Mouse (Mus musculus) embryonic facial prominence, embryonic 10.5 days (tissue): ENCODE data around the gene Elf5. TPM values are rescaled to one million over a fixed set of nuclear protein-coding genes. Genes with fewer than 3 reads are reported as not detected.
A peak's percentile ranks its signal among the peaks of the same experiment; 100 is the strongest.

Experiments used
- DNase-seq: peaks from one replicate; pipeline ENCODE4 v3.0.0-alpha.2; 2017; ENCODE audit warnings: low spot score
- H3K27ac ChIP-seq: fragments of 300-500 bp; sonication (generic); replicated peaks from 2 replicates; pipeline ENCODE4 v1.5.1; 2016; ENCODE audit warnings: mild to moderate bottlenecking
- H3K27me3 ChIP-seq: fragments of 300-500 bp; sonication (generic); replicated peaks from 2 replicates; pipeline ENCODE4 v1.6.1; 2016; ENCODE audit warnings: low read depth, mild to moderate bottlenecking; ENCODE audit not compliant: poor library complexity, severe bottlenecking
- H3K36me3 ChIP-seq: fragments of 300-500 bp; sonication (generic); replicated peaks from 2 replicates; pipeline ENCODE4 v1.6.1; 2016; ENCODE audit warnings: mild to moderate bottlenecking, moderate library complexity
- H3K4me1 ChIP-seq: fragments of 300-500 bp; sonication (generic); 2 replicates; pipeline ENCODE4 v1.6.1; 2016
- H3K4me3 ChIP-seq: fragments of 300-500 bp; sonication (generic); 2 replicates; pipeline ENCODE4 v1.5.1; 2016; ENCODE audit warnings: mild to moderate bottlenecking, moderate library complexity
- H3K9me3 ChIP-seq: fragments of 300-500 bp; sonication (generic); 2 replicates; pipeline ENCODE4 v1.6.1; 2016; ENCODE audit warnings: mild to moderate bottlenecking
- WGBS: fragments of 180-500 bp; shearing (Covaris S2); methylation state at CpG from one replicate; pipeline ENCODE4 v1.1.7; 2016; 5-methylcytosine and 5-hydroxymethylcytosine counted together
- polyA plus RNA-seq: library from polyadenylated mRNA; unstranded; fragments of >200 nt; fragmentation: Nextera tagmentation; extraction: Ambion mirVana; gene quantifications from 2 replicates; pipeline ENCODE4 v1.2.1, GENCODE M21; 2016

Gene Elf5
- polyA plus RNA-seq, result 0.08 and 0.24 TPM in 2 replicates

- no peak within 1 kb of the TSS for H3K27ac ChIP-seq
- WGBS, result 80% methylated on average over 6 of the region's 6 CpGs
- peaks cover 21% of the 10 kb centered on the region for H3K4me1 ChIP-seq
- H3K9me3 ChIP-seq, result no peaks in the 10 kb centered on the region
- H3K36me3 ChIP-seq, result no peaks in the 10 kb centered on the region
- 0 out of 2 replicates have a peak, but pooled peaks cover 4% of the 10 kb centered on the region for H3K27me3 ChIP-seq
- no peak for DNase-seq
- no peak within 1 kb of the TSS for H3K4me3 ChIP-seq
These were observed at the start of gene Elf5 for GRCm38 (mm10) chr2:103411348-103411747. Gene Elf5, plus strand, starts transcription at chr2:103411688.

DNA sequence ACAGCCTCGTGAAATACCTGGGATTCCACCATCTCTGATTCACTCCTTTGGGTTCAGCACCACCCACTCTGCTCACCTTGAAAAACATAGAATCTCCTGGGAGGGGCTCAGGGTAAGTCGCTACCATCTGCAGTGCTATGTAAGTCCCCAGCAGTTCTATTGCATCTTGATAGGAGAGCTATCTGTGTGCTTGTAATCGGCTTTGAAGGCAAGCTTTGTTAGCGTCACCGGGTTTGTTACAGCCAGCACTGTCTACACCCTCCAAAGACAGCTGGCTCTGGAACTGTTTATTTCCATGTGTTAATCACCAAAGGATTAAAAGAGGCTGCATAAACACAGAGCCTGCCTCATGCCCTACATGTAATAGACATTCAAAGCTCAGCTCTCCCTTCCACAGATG is 38.9 kb upstream of the Elf5 start:
- WGBS, result 77% methylated on average over 5 of the region's 5 CpGs
- no peaks in the 10 kb centered on the region for H3K9me3 ChIP-seq
- H3K27ac ChIP-seq, result no peak overlapping the region
- H3K4me1 ChIP-seq, result no peaks in the 10 kb centered on the region; the same call in 1 of the 2 replicates
- H3K4me3 ChIP-seq, result no peak overlapping the region
- H3K36me3 ChIP-seq, result no peaks in the 10 kb centered on the region
- DNase-seq, result no peak
- H3K27me3 ChIP-seq, result no peaks in the 10 kb centered on the region

GRCm38 (mm10) chr2:103379502-103380160 is 31.9 kb upstream of the Elf5 start:
- Histone ChIP-seq H3K27ac (no peak overlapping the region), H3K36me3 (no peaks in the 10 kb centered on the region), H3K27me3 (no peaks in the 10 kb centered on the region), H3K9me3 (no peaks in the 10 kb centered on the region), H3K4me3 (no peak overlapping the region), H3K4me1 (no peaks in the 10 kb centered on the region)
- 90% methylated on average over 9 of the region's 9 CpGs for WGBS
- DNase-seq, result no peak

- H3K27me3 ChIP-seq, result no peaks in the 10 kb centered on the region
- DNase-seq, result no peak
- H3K4me1 ChIP-seq, result no peaks in the 10 kb centered on the region
- H3K36me3 ChIP-seq, result no peaks in the 10 kb centered on the region
- no peak overlapping the region for H3K4me3 ChIP-seq
- no peak overlapping the region for H3K27ac ChIP-seq
- H3K9me3 ChIP-seq, result no peaks in the 10 kb centered on the region
- WGBS, result 41% methylated on average over 2 of the region's 2 CpGs
These were observed 29.3 kb upstream of the Elf5 start for GRCm38 (mm10) chr2:103382174-103382573.

- H3K4me3 ChIP-seq, result no peak overlapping the region
- no peak for DNase-seq
- H3K27me3 ChIP-seq, result no peaks in the 10 kb centered on the region
- H3K4me1 ChIP-seq, result peaks cover 10% of the 10 kb centered on the region
- no peaks in the 10 kb centered on the region for H3K9me3 ChIP-seq
- H3K36me3 ChIP-seq, result no peaks in the 10 kb centered on the region
- no peak overlapping the region for H3K27ac ChIP-seq
- WGBS, result 81% methylated on average over 1 of the region's 1 CpGs
These were observed 23.6 kb upstream of the Elf5 start for GRCm38 (mm10) chr2:103387881-103388280.

DNA sequence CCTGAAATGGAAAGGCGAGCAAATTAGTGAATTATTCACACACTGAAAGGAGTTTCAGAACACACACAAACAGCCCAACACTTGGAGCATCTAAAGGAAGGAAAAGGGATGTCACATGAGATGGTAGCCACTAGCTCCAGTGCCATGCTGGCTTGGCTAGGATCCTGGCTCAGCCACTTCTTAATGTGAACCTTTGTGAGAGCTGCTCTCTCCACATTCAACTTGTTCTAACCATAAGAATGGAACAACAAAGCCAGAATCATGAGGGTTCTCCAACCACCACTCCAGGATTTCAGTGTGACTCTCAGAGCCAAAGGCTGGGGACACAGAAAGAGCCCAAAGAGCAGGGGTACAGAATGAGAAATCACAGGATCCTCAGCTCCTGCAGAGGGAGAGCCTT is 23.2 kb upstream of the Elf5 start:
- no peaks in the 10 kb centered on the region for H3K27me3 ChIP-seq
- no peaks in the 10 kb centered on the region for H3K9me3 ChIP-seq
- H3K4me3 ChIP-seq, result no peak overlapping the region
- H3K27ac ChIP-seq, result no peak overlapping the region
- DNase-seq, result no peak
- peaks cover 10% of the 10 kb centered on the region for H3K4me1 ChIP-seq
- WGBS, result 74% methylated on average over 1 of the region's 1 CpGs
- no peaks in the 10 kb centered on the region for H3K36me3 ChIP-seq

DNA sequence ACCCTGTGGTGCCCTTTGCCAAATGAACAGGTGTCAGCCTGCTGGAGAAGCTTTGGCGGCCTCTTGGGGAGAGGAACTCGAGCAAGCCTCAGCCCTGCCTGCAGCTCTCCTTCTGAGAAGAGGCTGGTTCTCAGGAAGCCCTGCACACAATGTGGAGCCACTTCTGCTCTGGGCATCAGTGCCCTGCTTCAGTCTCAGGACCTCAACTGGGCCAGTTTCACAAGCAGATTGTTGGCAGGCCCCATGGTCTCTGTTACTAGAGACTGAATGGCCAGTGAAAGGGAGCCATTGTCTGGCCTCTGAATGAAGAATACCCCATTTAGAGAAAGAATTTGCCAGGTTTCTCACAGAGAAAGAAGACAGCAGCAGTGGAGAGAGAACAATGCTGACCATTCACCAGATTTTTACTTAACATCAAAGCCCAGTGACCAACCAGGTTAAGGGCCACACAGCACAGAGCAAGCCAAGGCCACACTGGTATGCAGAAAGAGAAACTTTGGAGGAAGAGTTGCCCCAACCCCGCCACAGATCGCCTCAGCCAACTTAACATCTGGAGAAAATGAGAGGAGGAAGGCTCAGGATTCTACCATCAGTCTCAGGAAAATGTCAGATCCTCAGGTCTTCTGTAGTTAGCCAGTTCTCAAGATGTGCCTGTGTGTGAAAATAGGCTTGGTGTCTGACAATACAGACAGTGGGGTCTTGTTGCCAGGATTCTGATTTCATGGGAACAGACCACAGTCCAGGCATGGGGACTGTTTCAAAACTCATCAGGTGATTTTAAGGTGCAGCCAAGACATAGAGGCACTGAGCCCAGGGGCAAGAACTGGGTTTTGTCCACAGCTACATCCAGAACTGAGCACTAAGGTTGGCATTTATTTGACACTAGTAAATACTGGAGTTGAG is 21.2 kb upstream of the Elf5 start:
- H3K27ac ChIP-seq, result peak overlapping the region; percentile 3; the same call in 1 of the 2 replicates
- DNase-seq, result no peak

GRCm38 (mm10) chr2:103391626-103392025 is 19.9 kb upstream of the Elf5 start:
- Histone ChIP-seq H3K27ac (no peak overlapping the region), H3K4me3 (no peak overlapping the region), H3K4me1 (peaks cover 10% of the 10 kb centered on the region), H3K27me3 (no peaks in the 10 kb centered on the region), H3K9me3 (no peaks in the 10 kb centered on the region), H3K36me3 (no peaks in the 10 kb centered on the region)
- WGBS, result 72% methylated on average over 4 of the region's 4 CpGs
- DNase-seq, result no peak

More for the DNA sequence above, 21.2 kb upstream of the Elf5 start:
- Histone ChIP-seq H3K4me3 (no peak overlapping the region), H3K36me3 (no peaks in the 10 kb centered on the region), H3K27me3 (no peaks in the 10 kb centered on the region), H3K4me1 (peaks cover 10% of the 10 kb centered on the region), H3K9me3 (no peaks in the 10 kb centered on the region)
- 25% methylated on average over 4 of the region's 4 CpGs for WGBS

DNA sequence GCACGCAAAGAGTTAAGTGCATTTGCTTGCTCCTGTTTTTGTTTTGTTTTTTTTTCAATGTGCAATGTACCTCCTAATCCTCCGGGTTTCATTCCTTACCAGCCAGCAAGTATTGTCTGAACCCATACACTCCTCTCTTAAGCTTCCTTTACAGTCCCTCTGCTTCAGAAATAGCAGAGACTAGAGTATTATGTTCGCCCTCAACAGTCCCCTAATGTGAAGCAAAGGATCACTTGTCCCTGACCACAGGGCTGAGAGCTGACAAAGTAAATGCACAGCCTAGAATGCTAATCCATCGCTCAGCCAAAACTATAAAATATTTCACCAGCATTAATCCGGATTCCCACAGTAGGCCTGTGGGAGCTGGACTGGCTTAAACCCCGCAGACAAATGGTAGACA is 13.4 kb upstream of the Elf5 start:
- Histone ChIP-seq H3K36me3 (no peaks in the 10 kb centered on the region), H3K27me3 (no peaks in the 10 kb centered on the region), H3K9me3 (no peaks in the 10 kb centered on the region), H3K4me3 (no peak overlapping the region), H3K4me1 (no peaks in the 10 kb centered on the region), H3K27ac (no peak overlapping the region)
- WGBS, result 74% methylated on average over 6 of the region's 6 CpGs
- DNase-seq, result no peak

DNA sequence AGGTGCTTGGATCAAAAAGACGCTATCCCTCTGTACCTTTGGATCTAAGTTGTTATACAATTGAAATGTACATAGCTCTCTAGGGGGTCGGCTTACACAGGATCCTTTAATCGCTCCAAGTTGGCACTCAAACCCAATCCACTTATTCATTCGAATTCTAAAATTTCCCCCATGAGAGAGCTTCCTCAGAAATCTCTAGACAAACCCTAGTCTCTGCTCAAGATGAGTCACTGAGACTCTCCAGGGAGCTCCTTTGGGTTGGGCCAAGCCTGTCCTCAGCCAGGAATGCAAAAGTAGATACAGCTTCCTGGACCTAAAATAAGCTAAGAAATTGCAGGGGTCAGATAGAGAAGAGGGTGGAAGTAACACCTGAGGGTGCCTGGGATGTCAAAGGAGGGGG is 10.8 kb upstream of the Elf5 start:
- no peaks in the 10 kb centered on the region for H3K4me1 ChIP-seq
- WGBS, result 80% methylated on average over 4 of the region's 4 CpGs
- no peaks in the 10 kb centered on the region for H3K36me3 ChIP-seq
- no peak overlapping the region for H3K4me3 ChIP-seq
- H3K27me3 ChIP-seq, result no peaks in the 10 kb centered on the region
- no peaks in the 10 kb centered on the region for H3K9me3 ChIP-seq
- DNase-seq, result no peak
- H3K27ac ChIP-seq, result no peak overlapping the region

DNA sequence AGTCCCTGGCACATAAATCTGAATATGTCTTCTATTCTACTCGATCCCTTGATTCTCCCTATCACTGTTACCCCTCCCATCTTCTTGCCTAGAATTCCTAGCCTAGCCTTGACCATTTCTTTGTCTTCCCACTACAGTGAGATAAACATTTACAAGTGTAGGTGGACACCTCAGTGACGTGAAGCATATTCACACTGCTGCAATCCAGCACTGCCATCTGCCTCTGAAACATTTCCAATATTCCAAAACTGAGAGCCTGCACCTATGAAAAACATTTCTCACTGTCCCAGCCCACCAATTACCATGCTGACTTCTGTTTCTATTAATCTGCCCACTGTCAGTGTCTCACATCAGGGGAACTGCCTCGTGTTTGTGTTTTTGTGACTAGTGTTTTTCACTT is 5.2 kb upstream of the Elf5 start:
- Histone ChIP-seq H3K4me3 (no peak overlapping the region), H3K27me3 (no peaks in the 10 kb centered on the region), H3K36me3 (no peaks in the 10 kb centered on the region), H3K27ac (no peak overlapping the region), H3K9me3 (no peaks in the 10 kb centered on the region), H3K4me1 (no peaks in the 10 kb centered on the region)
- 86% methylated on average over 3 of the region's 3 CpGs for WGBS
- no peak for DNase-seq

DNA sequence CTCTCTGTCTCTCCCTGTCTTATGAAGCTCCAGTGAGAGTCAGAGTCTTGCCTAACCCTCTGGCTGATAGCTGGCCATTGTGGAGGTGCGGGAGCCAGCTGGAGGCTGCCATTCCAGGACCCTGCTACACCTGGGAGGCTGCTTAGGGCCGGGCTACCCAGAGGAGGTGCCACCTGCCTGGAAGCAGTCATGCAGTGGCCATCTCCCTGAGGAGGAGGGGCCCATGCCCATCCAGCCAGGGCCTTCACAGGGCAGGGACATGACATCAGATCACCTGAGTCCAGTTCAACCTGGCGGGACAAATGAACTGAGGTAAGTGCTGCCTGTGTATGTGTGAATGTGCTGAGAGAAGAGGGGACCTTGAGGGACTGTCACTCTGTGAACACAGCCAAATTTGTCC is 328 bp downstream of the Elf5 start:
- no peaks in the 10 kb centered on the region for H3K9me3 ChIP-seq
- H3K27me3 ChIP-seq, result 0 out of 2 replicates have a peak, but pooled peaks cover 4% of the 10 kb centered on the region
- no peak overlapping the region for H3K27ac ChIP-seq
- H3K36me3 ChIP-seq, result no peaks in the 10 kb centered on the region
- no peak overlapping the region for H3K4me3 ChIP-seq
- DNase-seq, result no peak
- peaks cover 21% of the 10 kb centered on the region for H3K4me1 ChIP-seq
- 91% methylated on average over 3 of the region's 3 CpGs for WGBS

DNA sequence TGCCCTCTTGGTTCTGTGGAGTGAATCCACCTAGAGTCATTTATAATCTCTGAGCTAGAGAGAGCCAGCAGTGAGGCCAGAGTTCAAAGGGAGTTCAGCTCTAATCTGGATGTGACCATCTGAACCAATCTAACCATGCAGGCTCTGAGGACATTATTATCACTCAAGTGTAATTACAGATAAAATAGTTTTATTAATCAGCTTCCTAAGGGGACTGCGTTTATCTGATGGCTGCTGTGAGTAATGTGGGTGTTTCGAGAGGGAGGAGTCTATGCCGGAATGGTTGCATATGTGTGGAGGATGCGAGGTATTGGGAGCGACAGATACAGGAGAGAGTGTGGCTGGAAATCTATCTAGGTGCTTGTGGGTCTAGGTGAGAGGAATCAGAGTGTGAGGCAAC is 1.9 kb downstream of the Elf5 start:
- WGBS, result 81% methylated on average over 5 of the region's 5 CpGs
- Histone ChIP-seq H3K36me3 (no peaks in the 10 kb centered on the region), H3K4me3 (no peak overlapping the region), H3K4me1 (peaks cover 21% of the 10 kb centered on the region), H3K27ac (no peak overlapping the region), H3K27me3 (0 out of 2 replicates have a peak, but pooled peaks cover 4% of the 10 kb centered on the region), H3K9me3 (no peaks in the 10 kb centered on the region)
- no peak for DNase-seq
